Mouse (Mus musculus): ENCODE results near the gene Rgs3. TPM values are rescaled to one million over a fixed set of nuclear protein-coding genes. Genes with fewer than 3 reads are reported as not detected.

Rgs3 gene
- total and polyA plus RNA-seq, 2 experiments from 2014 or later, result 52.1 to 114 TPM

- DNase-seq (ENCODE audit: low spot score) (peak; percentile 35), ATAC-seq (ENCODE audit: insufficient read depth, low read depth) (peak; percentile 40; the same call in 1 of the 2 replicates)
- peak overlapping the region; percentile 77 for H3K27ac ChIP-seq (ENCODE audit: low read depth)
- H3K4me1 ChIP-seq (ENCODE audit: control insufficient read depth, insufficient read depth), result peaks cover 23% of the 10 kb centered on the region
- peaks cover 30% of the 10 kb centered on the region for H3K36me3 ChIP-seq (replicated peaks; ENCODE audit: control insufficient read depth, insufficient read depth, low read length)
- peak overlapping the region; percentile 22 for H3K4me2 ChIP-seq (ENCODE audit: low read depth, low read length)
- H3K27me3 ChIP-seq (ENCODE audit: control insufficient read depth, insufficient read depth, low read length), result no peaks in the 10 kb centered on the region
- no peak overlapping the region; the same call in 1 of the 2 replicates for H3K9ac ChIP-seq (replicated peaks; ENCODE audit: low read depth, low read length)
- 30% methylated on average over 2 of the region's 2 CpGs for WGBS
- TF ChIP-seq EP300 (IDR thresholded peaks at IDR 0.05; ENCODE audit: low read depth), result no peak
- peak; percentile 19; the same call in 1 of the 2 replicates for TF ChIP-seq CTCF (IDR thresholded peaks at IDR 0.05; ENCODE audit: low read depth)
- no peak overlapping the region for H3K4me3 ChIP-seq (ENCODE audit: low read depth, low read length)
- H3K9me3 ChIP-seq (replicated peaks; ENCODE audit: control insufficient read depth, low read length), result no peaks in the 10 kb centered on the region
These were observed 43.6 kb upstream of the Rgs3 start for GRCm38 (mm10) chr4:62516079-62516478.

DNA sequence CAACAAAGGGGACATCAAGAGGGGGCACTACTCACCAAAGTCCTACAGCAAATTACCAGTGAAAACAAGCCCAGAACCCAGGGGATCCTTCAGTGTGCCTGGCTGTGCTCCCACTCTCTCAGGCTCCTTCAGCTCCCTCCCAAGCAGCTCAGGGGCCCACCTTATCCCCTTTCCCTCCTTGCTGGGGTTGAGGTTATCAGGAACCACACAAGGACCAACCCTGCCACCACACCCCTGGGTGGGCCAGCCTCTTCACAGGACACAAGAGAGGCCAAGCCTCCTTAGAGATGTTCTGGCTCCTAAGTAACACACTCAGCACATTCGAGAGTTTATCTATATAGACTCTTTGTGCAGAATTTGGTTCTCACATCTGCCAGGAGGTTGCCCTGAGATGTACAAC is 43.1 kb upstream of the Rgs3 start:
- no peaks in the 10 kb centered on the region for H3K27me3 ChIP-seq (ENCODE audit: control insufficient read depth, insufficient read depth, low read length)
- H3K9ac ChIP-seq (replicated peaks; ENCODE audit: low read depth, low read length), result no peak overlapping the region
- TF ChIP-seq CTCF (IDR thresholded peaks at IDR 0.05; ENCODE audit: low read depth) (no peak), EP300 (IDR thresholded peaks at IDR 0.05; ENCODE audit: low read depth) (no peak)
- H3K4me3 ChIP-seq (ENCODE audit: low read depth, low read length), result no peak overlapping the region
- no peak overlapping the region for H3K4me2 ChIP-seq (ENCODE audit: low read depth, low read length)
- ATAC-seq (ENCODE audit: insufficient read depth, low read depth), result no peak
- H3K9me3 ChIP-seq (replicated peaks; ENCODE audit: control insufficient read depth, low read length), result no peaks in the 10 kb centered on the region
- H3K27ac ChIP-seq (ENCODE audit: low read depth), result peak overlapping the region; percentile 77
- H3K36me3 ChIP-seq (replicated peaks; ENCODE audit: control insufficient read depth, insufficient read depth, low read length), result peaks cover 25% of the 10 kb centered on the region
- peaks cover 23% of the 10 kb centered on the region for H3K4me1 ChIP-seq (ENCODE audit: control insufficient read depth, insufficient read depth)
- 58% methylated on average over 1 of the region's 1 CpGs for WGBS
- no peak for DNase-seq (ENCODE audit: low spot score)

DNA sequence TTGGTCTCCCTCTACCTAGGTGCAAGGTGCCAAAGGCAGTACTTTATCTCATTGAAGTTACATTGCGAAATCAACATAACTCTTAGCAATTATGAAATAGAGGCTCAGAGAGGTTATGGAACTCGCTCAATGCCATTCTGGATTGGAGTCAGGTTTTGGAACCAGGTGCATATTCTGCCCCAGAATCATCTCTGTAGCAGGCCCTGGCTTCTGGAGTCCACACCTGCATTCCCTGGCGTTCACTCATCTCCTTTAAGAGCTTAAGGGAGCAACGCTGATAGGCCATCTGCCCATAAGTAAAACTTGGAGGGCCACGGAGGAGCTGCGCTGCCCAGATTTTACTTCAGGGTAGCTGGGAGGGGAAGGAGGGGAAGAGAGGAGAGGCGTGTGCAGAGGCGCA is 42.6 kb upstream of the Rgs3 start:
- no peak for ATAC-seq (ENCODE audit: insufficient read depth, low read depth)
- no peak overlapping the region for H3K4me2 ChIP-seq (ENCODE audit: low read depth, low read length)
- no peaks in the 10 kb centered on the region for H3K27me3 ChIP-seq (ENCODE audit: control insufficient read depth, insufficient read depth, low read length)
- WGBS, result 85% methylated on average over 8 of the region's 8 CpGs
- no peak overlapping the region for H3K9ac ChIP-seq (replicated peaks; ENCODE audit: low read depth, low read length)
- H3K9me3 ChIP-seq (replicated peaks; ENCODE audit: control insufficient read depth, low read length), result no peaks in the 10 kb centered on the region
- no peak overlapping the region for H3K4me3 ChIP-seq (ENCODE audit: low read depth, low read length)
- TF ChIP-seq EP300 (IDR thresholded peaks at IDR 0.05; ENCODE audit: low read depth) (no peak), CTCF (IDR thresholded peaks at IDR 0.05; ENCODE audit: low read depth) (no peak)
- H3K27ac ChIP-seq (ENCODE audit: low read depth), result no peak overlapping the region
- H3K4me1 ChIP-seq (ENCODE audit: control insufficient read depth, insufficient read depth), result peaks cover 23% of the 10 kb centered on the region
- DNase-seq (ENCODE audit: low spot score), result no peak
- peaks cover 20% of the 10 kb centered on the region for H3K36me3 ChIP-seq (replicated peaks; ENCODE audit: control insufficient read depth, insufficient read depth, low read length)

- TF ChIP-seq CTCF (IDR thresholded peaks at IDR 0.05; ENCODE audit: low read depth) (no peak), EP300 (IDR thresholded peaks at IDR 0.05; ENCODE audit: low read depth) (no peak)
- Histone ChIP-seq H3K9ac (replicated peaks; ENCODE audit: low read depth, low read length) (no peak overlapping the region), H3K4me2 (ENCODE audit: low read depth, low read length) (peak overlapping the region; percentile 71; the same call in 1 of the 2 replicates), H3K36me3 (replicated peaks; ENCODE audit: control insufficient read depth, insufficient read depth, low read length) (peaks cover 17% of the 10 kb centered on the region), H3K4me3 (ENCODE audit: low read depth, low read length) (0 out of 2 replicates have a peak overlapping the region, but pooled peaks have one; percentile 73), H3K27me3 (ENCODE audit: control insufficient read depth, insufficient read depth, low read length) (no peaks in the 10 kb centered on the region), H3K4me1 (ENCODE audit: control insufficient read depth, insufficient read depth) (peaks cover 23% of the 10 kb centered on the region), H3K27ac (ENCODE audit: low read depth) (no peak overlapping the region; the same call in 1 of the 2 replicates), H3K9me3 (replicated peaks; ENCODE audit: control insufficient read depth, low read length) (no peaks in the 10 kb centered on the region)
- ATAC-seq (ENCODE audit: insufficient read depth, low read depth) (no peak), DNase-seq (ENCODE audit: low spot score) (no peak)
- 72% methylated on average over 10 of the region's 10 CpGs for WGBS
These were observed 41.9 kb upstream of the Rgs3 start for GRCm38 (mm10) chr4:62517538-62518415.

DNA sequence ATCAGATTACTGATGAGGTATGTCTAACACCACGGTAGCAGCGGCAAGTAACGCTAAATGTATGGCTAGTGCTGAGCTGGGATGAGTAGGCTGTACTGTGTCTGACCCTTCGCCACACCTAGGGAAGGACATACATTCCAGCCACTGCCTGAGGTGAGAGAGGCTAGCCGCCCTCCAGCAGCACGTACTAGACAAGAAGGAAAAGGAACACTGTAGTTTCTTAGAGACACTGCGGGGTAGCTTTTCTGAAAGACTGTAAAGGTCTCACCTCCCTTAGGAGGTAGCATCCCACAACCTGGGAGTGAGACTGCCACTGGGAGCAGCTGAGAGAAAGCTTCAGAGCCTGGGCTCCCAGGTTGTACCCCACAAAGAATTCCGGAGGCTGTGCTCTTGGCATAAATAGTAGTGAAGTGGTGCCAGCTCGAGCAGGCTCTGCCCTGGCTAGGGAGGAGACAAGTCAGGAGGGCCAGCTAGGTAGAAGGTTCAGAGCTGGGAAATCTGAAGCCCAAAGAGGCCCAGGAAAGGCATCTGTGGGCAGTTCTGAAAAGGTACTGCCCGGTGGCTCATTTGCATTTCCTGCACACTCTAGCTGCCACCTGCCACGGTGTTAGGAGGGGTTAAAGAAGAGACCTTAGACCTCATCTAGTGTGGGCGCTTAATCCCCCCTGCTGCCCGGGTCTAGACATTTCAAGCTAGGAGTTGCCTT is 41.1 kb upstream of the Rgs3 start:
- H3K9ac ChIP-seq (replicated peaks; ENCODE audit: low read depth, low read length), result peak overlapping the region; percentile 35; the same call in 1 of the 2 replicates
- ATAC-seq (ENCODE audit: insufficient read depth, low read depth), result no peak
- peak overlapping the region; percentile 73 for H3K4me3 ChIP-seq (ENCODE audit: low read depth, low read length)
- no peaks in the 10 kb centered on the region for H3K27me3 ChIP-seq (ENCODE audit: control insufficient read depth, insufficient read depth, low read length)
- peak overlapping the region; percentile 46; the same call in 1 of the 2 replicates for H3K27ac ChIP-seq (ENCODE audit: low read depth)
- TF ChIP-seq EP300 (IDR thresholded peaks at IDR 0.05; ENCODE audit: low read depth) (no peak), CTCF (IDR thresholded peaks at IDR 0.05; ENCODE audit: low read depth) (no peak)
- H3K4me1 ChIP-seq (ENCODE audit: control insufficient read depth, insufficient read depth), result peaks cover 23% of the 10 kb centered on the region
- peak overlapping the region; percentile 71 for H3K4me2 ChIP-seq (ENCODE audit: low read depth, low read length)
- DNase-seq (ENCODE audit: low spot score), result no peak
- H3K9me3 ChIP-seq (replicated peaks; ENCODE audit: control insufficient read depth, low read length), result no peaks in the 10 kb centered on the region
- peaks cover 10% of the 10 kb centered on the region for H3K36me3 ChIP-seq (replicated peaks; ENCODE audit: control insufficient read depth, insufficient read depth, low read length)
- WGBS, result 38% methylated on average over 13 of the region's 13 CpGs

Data from heart, postnatal 0 days (tissue).